Mouse (Mus musculus) kidney, embryonic 16.5 days (tissue): Measurements from ENCODE around the gene Irx4. TPM values are rescaled to one million over a fixed set of nuclear protein-coding genes. Genes with fewer than 3 reads are reported as not detected.

Experiments
- ATAC-seq: fragments of 200-750 bp; cut with Nextera tagmentation; 2 replicates; pipeline ENCODE4 v1.8.0; 2017; ENCODE audit warnings: moderate TSS enrichment; ENCODE audit not compliant: low FRiP score, low TSS enrichment
- H3K27ac ChIP-seq: fragments of 300-500 bp; sonication (generic); 2 replicates; pipeline ENCODE4 v1.5.1; 2014; ENCODE audit warnings: low read length
- H3K27me3 ChIP-seq: fragments of 300-500 bp; sonication (generic); 2 replicates; pipeline ENCODE4 v1.6.1; 2014; ENCODE audit warnings: low read length, control low read depth, mixed read lengths; ENCODE audit not compliant: insufficient read depth
- H3K36me3 ChIP-seq: fragments of 300-500 bp; sonication (generic); 2 replicates; pipeline ENCODE4 v1.6.1; 2014; ENCODE audit warnings: low read length, control low read depth, mixed read lengths; ENCODE audit not compliant: insufficient read depth
- H3K4me1 ChIP-seq: fragments of 300-500 bp; sonication (generic); 2 replicates; pipeline ENCODE4 v1.6.1; 2014; ENCODE audit warnings: low read length, control low read depth, mixed read lengths; ENCODE audit not compliant: insufficient read depth
- H3K4me2 ChIP-seq: fragments of 300-500 bp; sonication (generic); replicated peaks from 2 replicates; pipeline ENCODE4 v1.6.1; 2014; ENCODE audit warnings: low read depth, low read length
- H3K4me3 ChIP-seq: fragments of 300-500 bp; sonication (generic); 2 replicates; pipeline ENCODE4 v1.5.1; 2014; ENCODE audit warnings: mild to moderate bottlenecking, low read length
- H3K9ac ChIP-seq: fragments of 300-500 bp; sonication (generic); replicated peaks from 2 replicates; pipeline ENCODE4 v1.6.1; 2014; ENCODE audit warnings: low read length
- H3K9me3 ChIP-seq: fragments of 300-500 bp; sonication (generic); 2 replicates; pipeline ENCODE4 v1.6.1; 2016; ENCODE audit warnings: low read length, control low read depth
- WGBS: fragments of 180-500 bp; shearing (Covaris S2); extraction: QIAGEN DNeasy Blood & Tissue Kit; methylation state at CpG from one replicate; pipeline ENCODE4 v1.1.7; 2014; 5-methylcytosine and 5-hydroxymethylcytosine counted together
- polyA plus RNA-seq: library from polyadenylated mRNA; unstranded; fragments of >200 nt; fragmentation: Nextera tagmentation; extraction: Ambion mirVana; gene quantifications from 2 replicates; pipeline ENCODE4 v1.2.1, GENCODE M21; 2015

Gene Irx4
- polyA plus RNA-seq, 1 experiment from 2014 or later = 0.30 TPM

- H3K4me3 ChIP-seq = no peak overlapping the region
- H3K36me3 ChIP-seq = no peaks in the 10 kb centered on the region
- H3K27ac ChIP-seq = no peak overlapping the region
- H3K9me3 ChIP-seq = no peaks in the 10 kb centered on the region
- no peak overlapping the region for H3K4me2 ChIP-seq
- H3K4me1 ChIP-seq = no peaks in the 10 kb centered on the region
- peak; percentile 86 for ATAC-seq
- 0 out of 2 replicates have a peak, but pooled peaks cover 10% of the 10 kb centered on the region for H3K27me3 ChIP-seq
- 14% methylated on average over 8 of the region's 8 CpGs for WGBS
- no peak overlapping the region for H3K9ac ChIP-seq
Observed at GRCm38 (mm10) chr13:73310183-73310929, 50.1 kb downstream of the Irx4 start.

Other genes with a start within 250 kb of the Irx4 start
- 115 and 127 TPM in 2 replicates for gene Mrpl36, start 68.0 kb downstream of the Irx4 start, polyA plus RNA-seq
- 391 and 393 TPM in 2 replicates for gene Ndufs6, start 68.1 kb downstream of the Irx4 start, polyA plus RNA-seq
- 31.1 and 35.1 TPM in 2 replicates for gene Lpcat1, start 206.7 kb downstream of the Irx4 start, polyA plus RNA-seq